Mouse (Mus musculus): Measurements from ENCODE around the gene Map6. TPM values are rescaled to one million over a fixed set of nuclear protein-coding genes. Genes with fewer than 3 reads are reported as not detected.

The Map6 gene
- polyA plus RNA-seq, 1 experiment from 2014 or later = 3.0 TPM

DNA sequence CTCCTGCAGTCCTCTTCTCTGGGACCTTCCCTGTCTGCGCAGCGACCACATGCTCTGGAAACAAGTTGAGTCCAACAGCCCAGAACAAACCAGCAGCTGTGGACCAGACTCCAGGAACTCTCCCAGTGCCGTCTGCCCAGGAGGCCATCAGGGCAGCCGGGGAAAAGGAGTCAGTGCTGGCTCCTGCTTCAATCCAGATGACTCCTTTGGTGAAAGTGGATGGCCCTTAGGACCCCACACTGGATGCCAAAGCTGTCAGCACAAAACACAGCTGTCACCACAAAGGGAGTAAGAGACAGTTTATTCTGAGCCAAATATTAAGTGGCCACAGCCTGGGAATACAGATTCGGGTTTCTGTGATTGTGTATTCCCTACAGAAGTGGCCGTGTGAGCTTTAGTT lies 23.7 kb downstream of the Map6 start:
- Histone ChIP-seq H3K4me1 (replicated peaks) (peaks cover 24% of the 10 kb centered on the region), H3K27me3 (replicated peaks) (no peaks in the 10 kb centered on the region), H3K4me2 (no peak overlapping the region), H3K9me3 (replicated peaks) (peaks cover 10% of the 10 kb centered on the region), H3K4me3 (no peak overlapping the region), H3K36me3 (no peaks in the 10 kb centered on the region), H3K27ac (ENCODE audit: poor library complexity, severe bottlenecking) (no peak overlapping the region), H3K9ac (peak overlapping the region; percentile 3; the same call in 1 of the 2 replicates)
- 60% methylated on average over 6 of the region's 6 CpGs for WGBS
- ATAC-seq (ENCODE audit: insufficient number of reproducible peaks, low FRiP score) = no peak

DNA sequence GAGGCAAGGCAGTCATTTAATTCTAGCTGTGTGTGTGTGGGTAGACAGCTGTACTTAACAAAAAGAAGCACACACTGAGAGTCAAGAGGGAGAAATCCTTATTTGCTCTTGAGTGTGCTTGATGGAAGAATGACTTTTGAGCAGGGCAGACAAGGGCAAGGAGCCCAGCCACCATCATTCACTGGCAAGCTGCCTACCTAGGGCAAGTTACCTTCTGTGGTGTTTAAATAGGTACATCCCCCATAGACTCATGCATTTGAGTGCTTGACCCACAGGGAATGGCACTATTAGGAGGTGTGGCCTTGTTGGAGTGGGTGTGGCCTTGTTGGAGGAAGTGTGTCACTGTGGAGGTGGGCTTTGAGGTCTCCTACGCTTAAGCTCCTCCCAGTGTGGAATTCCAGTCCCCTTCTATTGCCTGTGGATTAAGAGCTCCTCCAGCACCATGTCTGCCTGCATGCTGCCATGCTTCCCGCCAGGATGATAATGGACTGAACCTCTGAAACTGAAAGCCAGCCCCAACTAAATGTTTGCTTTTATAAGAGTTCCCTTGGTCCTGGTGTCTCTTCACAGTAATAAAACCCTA lies 27.0 kb downstream of the Map6 start:
- Histone ChIP-seq H3K4me1 (replicated peaks) (peaks cover 23% of the 10 kb centered on the region), H3K9ac (no peak overlapping the region), H3K36me3 (no peaks in the 10 kb centered on the region), H3K9me3 (replicated peaks) (peaks cover 4% of the 10 kb centered on the region; the same call in 1 of the 2 replicates), H3K27me3 (replicated peaks) (no peaks in the 10 kb centered on the region), H3K27ac (ENCODE audit: poor library complexity, severe bottlenecking) (no peak overlapping the region), H3K4me3 (no peak overlapping the region), H3K4me2 (no peak overlapping the region)
- WGBS = 80% methylated on average over 2 of the region's 2 CpGs
- no peak for ATAC-seq (ENCODE audit: insufficient number of reproducible peaks, low FRiP score)

DNA sequence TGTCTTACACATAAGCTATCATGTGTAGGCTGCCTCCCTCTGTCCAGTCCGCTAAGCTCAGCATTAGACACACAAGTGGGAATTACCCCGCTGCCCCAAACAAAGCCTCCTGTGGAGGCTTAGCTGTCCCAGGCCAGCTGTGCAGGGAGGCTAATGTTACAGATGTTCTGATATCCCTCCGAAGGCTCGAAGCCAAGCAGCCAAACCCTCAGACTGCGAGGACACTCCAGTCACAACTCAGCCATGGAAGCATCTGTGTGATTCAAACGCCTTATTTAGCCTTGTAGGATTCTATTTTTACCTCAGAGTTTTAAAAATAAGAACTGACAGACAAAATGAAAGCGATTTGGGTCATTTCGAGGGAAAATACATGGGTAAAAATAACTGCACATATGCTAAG lies 27.9 kb downstream of the Map6 start:
- ATAC-seq (ENCODE audit: insufficient number of reproducible peaks, low FRiP score) = no peak
- Histone ChIP-seq H3K27me3 (replicated peaks) (no peaks in the 10 kb centered on the region), H3K9me3 (replicated peaks) (peaks cover 4% of the 10 kb centered on the region; the same call in 1 of the 2 replicates), H3K27ac (ENCODE audit: poor library complexity, severe bottlenecking) (no peak overlapping the region), H3K4me1 (replicated peaks) (peaks cover 17% of the 10 kb centered on the region), H3K9ac (no peak overlapping the region), H3K4me2 (no peak overlapping the region), H3K36me3 (no peaks in the 10 kb centered on the region), H3K4me3 (no peak overlapping the region)
- WGBS = 64% methylated on average over 8 of the region's 8 CpGs

DNA sequence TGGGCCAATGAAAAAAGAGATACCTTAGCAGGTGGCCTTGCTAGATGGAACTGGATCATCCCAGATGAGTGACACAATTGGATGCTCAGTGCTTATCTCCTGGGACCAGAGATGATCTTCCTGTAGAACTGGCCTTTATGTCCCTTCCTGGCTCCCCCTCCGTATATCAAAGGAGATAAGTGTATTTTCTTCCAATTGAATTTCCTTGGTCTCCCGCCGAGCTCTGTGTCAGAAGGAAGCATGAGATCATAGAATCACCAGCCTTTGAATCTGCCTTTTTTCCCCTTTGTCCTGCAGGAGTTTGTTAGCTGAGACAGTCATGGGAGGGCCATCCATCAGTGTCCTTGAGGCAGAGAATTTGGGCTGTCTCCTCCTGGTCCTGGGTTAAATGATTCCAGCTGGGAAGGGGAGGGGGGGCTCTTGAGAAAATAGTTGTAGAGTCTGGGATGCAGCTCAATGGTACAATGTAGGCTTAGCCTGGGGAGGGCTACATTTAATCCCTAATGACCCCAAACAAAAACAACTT lies 33.5 kb downstream of the Map6 start:
- H3K36me3 ChIP-seq = no peaks in the 10 kb centered on the region
- no peaks in the 10 kb centered on the region for H3K27me3 ChIP-seq (replicated peaks)
- no peak overlapping the region for H3K4me2 ChIP-seq
- 32% methylated on average over 3 of the region's 3 CpGs for WGBS
- H3K4me3 ChIP-seq = no peak overlapping the region
- no peak overlapping the region for H3K27ac ChIP-seq (ENCODE audit: poor library complexity, severe bottlenecking)
- no peak overlapping the region for H3K9ac ChIP-seq
- peaks cover 23% of the 10 kb centered on the region for H3K4me1 ChIP-seq (replicated peaks)
- H3K9me3 ChIP-seq (replicated peaks) = no peaks in the 10 kb centered on the region
- ATAC-seq (ENCODE audit: insufficient number of reproducible peaks, low FRiP score) = no peak

DNA sequence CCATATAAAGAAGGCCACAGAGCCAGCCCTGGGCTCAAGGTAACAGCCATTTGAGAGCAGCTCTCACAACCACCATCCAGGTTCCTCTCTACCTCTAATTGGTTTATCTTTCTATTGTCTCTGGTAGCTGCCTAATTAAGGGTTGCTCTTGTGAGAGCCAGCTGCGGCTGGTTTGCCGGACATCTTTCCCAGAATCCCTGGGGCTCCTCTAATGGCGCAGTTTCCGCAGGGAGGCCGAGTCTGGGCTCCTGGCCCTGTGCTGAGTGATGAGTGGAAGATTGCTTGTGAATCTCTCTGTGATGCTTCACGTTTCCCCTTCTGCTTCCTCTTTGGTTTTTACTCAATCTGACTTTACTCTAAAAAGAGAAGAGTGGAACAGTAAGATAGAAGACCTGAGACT lies 36.8 kb downstream of the Map6 start:
- Histone ChIP-seq H3K4me1 (replicated peaks) (peaks cover 41% of the 10 kb centered on the region), H3K9ac (no peak overlapping the region), H3K4me2 (no peak overlapping the region), H3K27ac (ENCODE audit: poor library complexity, severe bottlenecking) (no peak overlapping the region), H3K36me3 (no peaks in the 10 kb centered on the region), H3K27me3 (replicated peaks) (no peaks in the 10 kb centered on the region), H3K4me3 (no peak overlapping the region), H3K9me3 (replicated peaks) (no peaks in the 10 kb centered on the region)
- ATAC-seq (ENCODE audit: insufficient number of reproducible peaks, low FRiP score) = no peak
- WGBS = 54% methylated on average over 6 of the region's 6 CpGs

DNA sequence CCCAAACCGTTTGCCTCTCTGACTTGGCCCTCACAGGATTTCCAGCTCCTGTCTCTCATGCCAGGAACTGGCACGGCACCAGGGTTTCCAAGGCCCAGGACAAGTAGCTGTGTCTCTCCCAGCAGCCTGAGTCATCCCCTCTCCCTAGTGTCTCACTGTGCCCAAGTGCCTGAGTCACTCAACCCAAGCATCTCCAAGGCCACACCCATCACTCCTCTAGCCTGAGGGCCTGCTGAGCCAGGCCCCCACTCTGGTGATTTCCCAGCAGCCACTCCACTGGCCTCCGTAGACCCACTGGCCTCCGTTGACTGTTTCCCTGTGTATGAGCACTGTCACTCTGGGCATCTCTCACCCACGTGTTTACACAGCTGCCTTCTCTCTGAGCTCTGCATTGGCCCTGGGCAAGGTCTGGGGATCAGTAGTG lies 37.7 kb downstream of the Map6 start:
- Histone ChIP-seq H3K27me3 (replicated peaks) (no peaks in the 10 kb centered on the region), H3K4me2 (no peak overlapping the region), H3K36me3 (no peaks in the 10 kb centered on the region), H3K4me3 (no peak overlapping the region), H3K9me3 (replicated peaks) (no peaks in the 10 kb centered on the region), H3K9ac (no peak overlapping the region), H3K4me1 (replicated peaks) (peaks cover 41% of the 10 kb centered on the region), H3K27ac (ENCODE audit: poor library complexity, severe bottlenecking) (no peak overlapping the region)
- WGBS = 59% methylated on average over 5 of the region's 5 CpGs
- ATAC-seq (ENCODE audit: insufficient number of reproducible peaks, low FRiP score) = no peak

DNA sequence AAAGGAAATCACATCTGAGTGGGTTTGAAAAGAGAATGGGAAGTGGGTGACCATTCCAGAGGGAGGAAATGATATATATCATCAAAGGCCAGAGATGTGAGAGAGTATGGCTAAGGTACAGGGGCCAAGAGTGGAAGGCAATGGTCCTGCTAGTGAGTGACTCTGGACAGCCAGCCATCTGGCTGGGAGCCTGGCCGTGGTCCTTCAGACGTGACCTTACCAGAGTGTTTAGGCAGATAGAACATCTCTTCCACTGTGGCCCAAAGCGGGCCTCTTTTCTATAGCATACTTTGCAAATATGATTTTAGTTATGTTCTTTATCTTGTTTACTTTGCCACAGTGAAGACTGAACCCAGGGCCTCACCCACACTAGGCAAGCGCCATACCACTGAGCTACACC lies 38.4 kb downstream of the Map6 start:
- no peak overlapping the region for H3K9ac ChIP-seq
- no peak overlapping the region for H3K4me2 ChIP-seq
- no peak for ATAC-seq (ENCODE audit: insufficient number of reproducible peaks, low FRiP score)
- H3K4me1 ChIP-seq (replicated peaks) = peaks cover 41% of the 10 kb centered on the region
- H3K36me3 ChIP-seq = no peaks in the 10 kb centered on the region
- WGBS = 84% methylated on average over 4 of the region's 4 CpGs
- H3K27ac ChIP-seq (ENCODE audit: poor library complexity, severe bottlenecking) = no peak overlapping the region
- H3K27me3 ChIP-seq (replicated peaks) = no peaks in the 10 kb centered on the region
- no peaks in the 10 kb centered on the region for H3K9me3 ChIP-seq (replicated peaks)
- H3K4me3 ChIP-seq = no peak overlapping the region

DNA sequence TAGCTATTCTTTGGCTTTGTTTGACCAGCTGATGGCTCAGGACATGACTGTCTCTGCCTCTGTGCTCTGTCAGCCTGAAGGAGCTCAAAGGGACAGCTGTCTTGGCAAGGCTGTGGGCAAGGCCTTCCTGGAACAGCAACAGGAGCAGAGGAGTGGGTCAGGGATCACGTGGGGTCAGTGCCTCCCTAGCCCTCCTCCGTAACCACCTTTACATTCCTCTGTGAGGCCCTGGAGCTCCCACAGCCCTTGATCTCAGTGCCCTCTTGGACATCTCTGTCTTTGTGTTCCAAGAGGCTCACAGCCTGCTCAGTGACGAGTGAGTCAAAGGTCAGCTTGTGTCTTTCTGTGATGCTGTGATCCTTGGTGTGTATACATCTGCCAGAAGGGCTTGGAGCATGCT lies 39.4 kb downstream of the Map6 start:
- H3K4me2 ChIP-seq = no peak overlapping the region
- peaks cover 41% of the 10 kb centered on the region for H3K4me1 ChIP-seq (replicated peaks)
- 42% methylated on average over 3 of the region's 3 CpGs for WGBS
- 0 out of 2 replicates have a peak overlapping the region, but pooled peaks have one; percentile 8 for H3K27ac ChIP-seq (ENCODE audit: poor library complexity, severe bottlenecking)
- no peak overlapping the region for H3K4me3 ChIP-seq
- no peaks in the 10 kb centered on the region for H3K36me3 ChIP-seq
- no peaks in the 10 kb centered on the region for H3K9me3 ChIP-seq (replicated peaks)
- 0 out of 2 replicates have a peak, but pooled peaks have one; percentile 16 for ATAC-seq (ENCODE audit: insufficient number of reproducible peaks, low FRiP score)
- no peak overlapping the region for H3K9ac ChIP-seq
- no peaks in the 10 kb centered on the region for H3K27me3 ChIP-seq (replicated peaks)

DNA sequence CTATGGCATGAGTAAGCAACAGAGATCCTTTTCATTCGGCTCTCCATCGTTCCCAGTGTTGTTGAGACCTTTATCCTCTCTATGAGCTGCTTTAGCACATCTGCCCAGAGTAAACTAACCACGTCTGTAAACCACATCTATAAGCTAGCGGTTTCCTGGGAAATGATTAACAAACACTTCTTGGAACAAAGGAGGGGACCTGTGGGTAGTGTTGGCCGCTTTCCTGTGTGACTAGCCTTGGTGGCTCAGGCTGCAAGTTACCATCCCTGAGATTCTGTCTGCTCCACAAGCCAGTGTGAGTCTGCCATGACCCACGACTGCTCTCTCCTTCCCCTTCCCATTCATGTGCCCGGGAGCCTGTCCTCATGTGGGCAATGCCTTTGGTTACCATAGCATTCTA lies 44.2 kb downstream of the Map6 start:
- Histone ChIP-seq H3K36me3 (no peaks in the 10 kb centered on the region), H3K27ac (ENCODE audit: poor library complexity, severe bottlenecking) (no peak overlapping the region), H3K27me3 (replicated peaks) (no peaks in the 10 kb centered on the region), H3K4me3 (no peak overlapping the region), H3K4me1 (replicated peaks) (peaks cover 30% of the 10 kb centered on the region), H3K4me2 (no peak overlapping the region), H3K9me3 (replicated peaks) (no peaks in the 10 kb centered on the region), H3K9ac (no peak overlapping the region)
- WGBS = 70% methylated on average over 7 of the region's 7 CpGs
- ATAC-seq (ENCODE audit: insufficient number of reproducible peaks, low FRiP score) = no peak

DNA sequence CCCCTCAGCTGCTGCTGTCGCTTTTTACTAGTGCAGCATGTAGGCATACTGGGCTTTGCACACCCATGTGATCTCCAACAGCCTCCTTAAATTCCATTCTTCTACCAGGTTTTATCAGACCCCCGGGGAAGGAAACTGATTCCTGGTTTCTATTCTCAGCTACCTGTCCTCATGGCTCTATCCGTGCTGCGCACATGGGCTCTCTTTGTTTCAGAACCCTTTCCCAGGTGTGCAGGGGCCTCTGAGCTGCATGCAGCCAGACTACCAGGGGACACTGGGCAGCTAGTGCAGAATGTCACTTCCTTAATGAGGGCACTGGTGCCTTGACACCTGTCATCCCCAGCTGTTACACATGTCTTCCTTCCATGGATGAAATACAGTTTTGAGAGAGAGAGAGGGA lies 44.8 kb downstream of the Map6 start:
- WGBS = 40% methylated on average over 4 of the region's 4 CpGs
- Histone ChIP-seq H3K9ac (no peak overlapping the region), H3K27me3 (replicated peaks) (no peaks in the 10 kb centered on the region), H3K4me3 (no peak overlapping the region), H3K4me2 (no peak overlapping the region), H3K27ac (ENCODE audit: poor library complexity, severe bottlenecking) (no peak overlapping the region), H3K36me3 (no peaks in the 10 kb centered on the region), H3K4me1 (replicated peaks) (peaks cover 24% of the 10 kb centered on the region), H3K9me3 (replicated peaks) (no peaks in the 10 kb centered on the region)
- no peak for ATAC-seq (ENCODE audit: insufficient number of reproducible peaks, low FRiP score)

DNA sequence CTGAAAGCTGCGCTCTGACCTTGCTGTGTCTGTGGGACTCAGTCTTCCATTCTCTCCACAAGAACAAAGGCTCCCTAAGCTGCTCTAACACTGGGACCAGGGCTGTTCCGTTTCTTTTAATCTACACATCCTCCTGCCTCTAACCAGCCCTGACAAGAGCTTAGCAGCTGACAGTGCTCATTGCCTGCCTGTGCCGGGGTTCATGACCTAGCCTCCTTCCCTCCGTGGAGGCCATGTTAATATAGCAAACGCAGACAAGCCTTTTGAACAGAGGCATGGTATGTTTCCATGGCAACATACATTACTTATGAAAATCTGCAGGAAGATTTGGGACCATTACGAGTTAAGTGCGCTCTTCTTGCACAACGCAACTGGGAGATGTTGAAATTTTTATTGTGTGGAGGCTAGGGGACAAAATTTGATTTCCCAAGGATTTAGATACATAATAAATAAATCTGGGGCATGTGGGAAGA lies 45.5 kb downstream of the Map6 start:
- no peaks in the 10 kb centered on the region for H3K36me3 ChIP-seq
- WGBS = 59% methylated on average over 8 of the region's 8 CpGs
- no peak for ATAC-seq (ENCODE audit: insufficient number of reproducible peaks, low FRiP score)
- no peak overlapping the region for H3K9ac ChIP-seq
- H3K27me3 ChIP-seq (replicated peaks) = no peaks in the 10 kb centered on the region
- no peak overlapping the region for H3K4me2 ChIP-seq
- no peak overlapping the region for H3K4me3 ChIP-seq
- no peaks in the 10 kb centered on the region for H3K9me3 ChIP-seq (replicated peaks)
- peaks cover 18% of the 10 kb centered on the region for H3K4me1 ChIP-seq (replicated peaks)
- no peak overlapping the region for H3K27ac ChIP-seq (ENCODE audit: poor library complexity, severe bottlenecking)

DNA sequence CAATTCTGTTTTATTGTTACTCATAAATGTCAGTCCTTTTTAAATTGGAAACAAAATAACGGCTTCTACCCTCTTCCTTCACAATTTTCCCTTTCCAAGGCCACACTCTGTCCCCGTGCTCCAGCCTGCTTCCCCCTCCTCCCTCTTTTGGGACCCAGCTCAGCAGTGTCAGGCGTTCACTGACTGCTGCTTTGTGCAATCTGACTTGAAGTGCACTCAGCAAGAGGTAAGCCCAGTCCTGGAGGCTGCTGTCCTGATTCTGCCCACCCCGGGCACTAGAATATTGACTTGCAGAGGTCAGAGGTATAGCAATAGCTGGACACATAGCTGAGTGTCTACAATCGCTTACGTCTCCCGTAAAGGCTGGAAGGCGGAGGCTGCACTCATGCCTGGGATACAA lies 46.0 kb downstream of the Map6 start:
- no peak overlapping the region for H3K27ac ChIP-seq (ENCODE audit: poor library complexity, severe bottlenecking)
- no peak overlapping the region for H3K4me2 ChIP-seq
- H3K4me1 ChIP-seq (replicated peaks) = peaks cover 15% of the 10 kb centered on the region
- no peak overlapping the region for H3K4me3 ChIP-seq
- no peaks in the 10 kb centered on the region for H3K9me3 ChIP-seq (replicated peaks)
- no peaks in the 10 kb centered on the region for H3K36me3 ChIP-seq
- H3K27me3 ChIP-seq (replicated peaks) = 0 out of 2 replicates have a peak, but pooled peaks cover 2% of the 10 kb centered on the region
- 75% methylated on average over 8 of the region's 8 CpGs for WGBS
- H3K9ac ChIP-seq = no peak overlapping the region
- no peak for ATAC-seq (ENCODE audit: insufficient number of reproducible peaks, low FRiP score)

Data from heart, embryonic 12.5 days (tissue).